Mouse (Mus musculus) urinary bladder, postnatal 4 days (tissue): Measurements from ENCODE around the gene 1700029H14Rik.

Source experiments
- DNase-seq, 2 experiments: peaks; one replicate each; pipeline ENCODE4 v3.0.0; 2021 to 2022; ENCODE audit warnings: low spot score in 2 of 2

The 1700029H14Rik gene

GRCm38 (mm10) chr8:13504894-13505674 is 57.2 kb downstream of the 1700029H14Rik start:
- no peak for DNase-seq

DNA sequence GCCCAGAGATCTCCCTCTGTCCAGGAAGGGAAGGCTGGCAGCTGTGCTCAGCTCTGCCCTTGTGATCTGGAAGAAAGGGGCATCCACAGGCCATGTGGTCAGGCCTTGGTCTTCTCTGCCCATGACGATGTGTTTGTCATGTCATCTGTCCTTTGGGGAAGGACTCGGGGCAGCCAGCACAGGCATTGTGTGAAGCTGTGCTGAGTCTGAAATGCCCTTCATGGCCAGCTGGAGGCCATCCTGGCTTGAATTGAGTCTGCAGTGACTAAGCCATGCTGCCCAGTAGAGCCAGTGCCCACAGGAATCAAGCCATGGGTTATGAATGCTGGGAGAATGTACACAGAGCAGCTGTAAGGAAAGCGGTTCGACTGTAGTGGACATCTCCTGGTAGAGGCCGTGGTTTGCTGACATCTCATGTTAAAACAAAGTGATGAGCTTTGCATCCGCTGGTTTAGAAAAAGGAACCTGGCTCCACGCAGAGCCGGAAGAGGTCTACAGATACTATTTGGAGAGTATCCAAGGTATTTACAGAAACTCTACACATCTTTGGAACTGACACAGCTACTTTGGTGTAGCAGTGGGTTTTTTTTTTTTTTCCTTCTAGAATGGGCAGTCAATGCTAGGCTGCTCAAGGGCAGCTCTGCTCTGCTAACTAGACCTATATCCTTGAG is 58.2 kb downstream of the 1700029H14Rik start:
- no peak for DNase-seq

GRCm38 (mm10) chr8:13501221-13501620 is 61.0 kb downstream of the 1700029H14Rik start:
- no peak for DNase-seq
